Mouse (Mus musculus) E14TG2a.4 (cell line): ENCODE data around the gene Igbp1.

ENCODE experiments used
- H3K27me3 ChIP-seq: 2 replicates; pipeline ENCODE4 v1.6.1; 2014; ENCODE audit warnings: low read length, control low read depth; ENCODE audit not compliant: insufficient read depth
- H3K36me3 ChIP-seq: 2 replicates; pipeline ENCODE4 v1.6.1; 2014; ENCODE audit warnings: low read length, control low read depth; ENCODE audit not compliant: insufficient read depth
- H3K4me1 ChIP-seq: replicated peaks from 2 replicates; pipeline ENCODE4 v1.6.1; 2014; ENCODE audit warnings: low read depth, low read length, control low read depth
- H3K4me3 ChIP-seq: replicated peaks from 2 replicates; pipeline ENCODE4 v1.5.1; 2014; ENCODE audit warnings: mild to moderate bottlenecking, low read length
- H3K9me3 ChIP-seq: 2 replicates; pipeline ENCODE4 v1.6.1; 2014; ENCODE audit warnings: low read length, control low read depth
- CTCF ChIP-seq: conservative IDR thresholded peaks from 2 replicates; pipeline ENCODE4 v1.5.1; 2014; ENCODE audit warnings: low read length
- NANOG ChIP-seq: IDR thresholded peaks from 2 replicates; pipeline ENCODE4 v1.6.1; 2014; ENCODE audit warnings: borderline replicate concordance, low read length, mixed read lengths
- POU5F1 ChIP-seq: IDR thresholded peaks from 2 replicates; pipeline ENCODE4 v1.6.1; 2014; ENCODE audit warnings: low read length, borderline replicate concordance

The Igbp1 gene

GRCm38 (mm10) chrX:100494068-100494978 is at the start of gene Igbp1:
Igbp1 (plus strand) TSS chrX:100494291.
- Histone ChIP-seq H3K36me3 (peaks cover 34% of the 10 kb centered on the region), H3K4me3 (peak within 1 kb of the TSS; percentile 88), H3K4me1 (peaks cover 9% of the 10 kb centered on the region; the same call in 1 of the 2 replicates), H3K27me3 (no peaks in the 10 kb centered on the region), H3K9me3 (no peaks in the 10 kb centered on the region)
- TF ChIP-seq POU5F1 (no peak), NANOG (no peak), CTCF (no peak)

DNA sequence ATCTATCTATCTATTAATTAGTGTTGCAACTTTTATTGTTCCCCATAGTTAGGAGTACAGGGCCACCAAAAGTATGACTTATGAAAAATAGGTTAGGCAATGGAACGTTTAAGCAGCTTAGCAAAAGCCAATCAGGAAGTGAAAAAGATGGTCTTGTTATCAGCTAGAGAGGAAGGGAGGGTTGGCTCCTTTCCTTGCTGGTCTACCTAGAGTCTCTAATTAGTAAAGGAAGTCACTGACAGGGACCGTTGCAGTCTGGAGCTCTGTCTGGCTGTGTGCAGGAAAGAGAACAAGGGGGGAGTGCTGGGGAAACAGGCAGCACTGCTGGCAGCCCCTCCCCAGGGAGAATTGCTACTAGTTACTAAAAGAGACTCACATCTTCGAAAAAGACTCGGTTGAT is 26.0 kb upstream of the Igbp1 start:
- Histone ChIP-seq H3K9me3 (no peaks in the 10 kb centered on the region), H3K4me3 (no peak overlapping the region), H3K27me3 (no peaks in the 10 kb centered on the region), H3K4me1 (no peaks in the 10 kb centered on the region), H3K36me3 (no peaks in the 10 kb centered on the region)
- TF ChIP-seq POU5F1 (no peak), NANOG (no peak), CTCF (no peak)

- Histone ChIP-seq H3K36me3 (no peaks in the 10 kb centered on the region), H3K9me3 (no peaks in the 10 kb centered on the region), H3K27me3 (no peaks in the 10 kb centered on the region), H3K4me1 (no peaks in the 10 kb centered on the region), H3K4me3 (no peak overlapping the region)
- TF ChIP-seq POU5F1 (no peak), NANOG (no peak), CTCF (no peak)
Measured at GRCm38 (mm10) chrX:100470126-100470525, 24.0 kb upstream of the Igbp1 start.

GRCm38 (mm10) chrX:100471491-100471890 is 22.6 kb upstream of the Igbp1 start:
- Histone ChIP-seq H3K9me3 (no peaks in the 10 kb centered on the region), H3K27me3 (no peaks in the 10 kb centered on the region), H3K36me3 (no peaks in the 10 kb centered on the region), H3K4me1 (no peaks in the 10 kb centered on the region), H3K4me3 (no peak overlapping the region)
- TF ChIP-seq CTCF: no peak

GRCm38 (mm10) chrX:100475569-100476223 is 18.4 kb upstream of the Igbp1 start:
- H3K36me3 ChIP-seq: no peaks in the 10 kb centered on the region
- H3K4me3 ChIP-seq: no peak overlapping the region
- no peaks in the 10 kb centered on the region for H3K9me3 ChIP-seq
- no peaks in the 10 kb centered on the region; the same call in 1 of the 2 replicates for H3K4me1 ChIP-seq
- H3K27me3 ChIP-seq: no peaks in the 10 kb centered on the region
- TF ChIP-seq NANOG (no peak), CTCF (no peak), POU5F1 (no peak)

GRCm38 (mm10) chrX:100480317-100480716 is 13.8 kb upstream of the Igbp1 start:
- no peaks in the 10 kb centered on the region for H3K27me3 ChIP-seq
- no peaks in the 10 kb centered on the region; the same call in 1 of the 2 replicates for H3K4me1 ChIP-seq
- no peak overlapping the region for H3K4me3 ChIP-seq
- no peak for TF ChIP-seq NANOG
- no peaks in the 10 kb centered on the region for H3K36me3 ChIP-seq
- H3K9me3 ChIP-seq: no peaks in the 10 kb centered on the region

DNA sequence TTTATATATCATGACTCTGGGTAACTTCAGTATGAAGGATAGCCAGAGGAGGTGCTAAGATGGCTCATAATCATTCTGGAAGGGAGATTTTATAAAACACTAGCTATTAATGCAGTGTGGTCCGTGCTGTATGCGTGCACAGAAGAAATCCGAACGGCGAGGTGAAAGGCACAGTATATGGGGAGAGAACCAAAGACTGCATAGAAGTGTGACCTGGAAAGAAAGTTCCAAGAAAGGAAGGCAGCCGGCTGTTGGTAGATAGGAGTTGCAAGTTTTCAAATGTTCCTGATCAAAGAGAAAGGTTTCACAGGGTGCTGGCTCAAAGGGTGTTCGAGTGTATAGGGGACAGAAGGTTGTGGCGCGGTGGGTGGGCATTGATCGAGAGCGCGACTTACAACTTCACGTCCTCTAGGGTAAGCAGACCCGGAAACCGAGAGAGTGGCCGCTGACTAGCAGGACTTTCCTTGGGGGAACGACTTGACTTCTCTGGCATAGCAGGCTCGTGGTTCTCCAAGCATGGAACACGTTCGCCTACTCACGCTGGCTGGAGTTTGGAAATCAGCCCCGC is 507 bp upstream of the Igbp1 start:
- Histone ChIP-seq H3K9me3 (no peaks in the 10 kb centered on the region), H3K36me3 (peaks cover 28% of the 10 kb centered on the region), H3K4me1 (peaks cover 9% of the 10 kb centered on the region; the same call in 1 of the 2 replicates), H3K4me3 (peak overlapping the region; percentile 88), H3K27me3 (no peaks in the 10 kb centered on the region)
- TF ChIP-seq CTCF (no peak), POU5F1 (no peak), NANOG (no peak)

GRCm38 (mm10) chrX:100504175-100504851 is 10.2 kb downstream of the Igbp1 start:
- Histone ChIP-seq H3K9me3 (no peaks in the 10 kb centered on the region), H3K4me3 (no peak overlapping the region), H3K36me3 (peaks cover 76% of the 10 kb centered on the region), H3K4me1 (no peaks in the 10 kb centered on the region), H3K27me3 (no peaks in the 10 kb centered on the region)
- TF ChIP-seq NANOG (no peak), POU5F1 (no peak), CTCF (no peak)

DNA sequence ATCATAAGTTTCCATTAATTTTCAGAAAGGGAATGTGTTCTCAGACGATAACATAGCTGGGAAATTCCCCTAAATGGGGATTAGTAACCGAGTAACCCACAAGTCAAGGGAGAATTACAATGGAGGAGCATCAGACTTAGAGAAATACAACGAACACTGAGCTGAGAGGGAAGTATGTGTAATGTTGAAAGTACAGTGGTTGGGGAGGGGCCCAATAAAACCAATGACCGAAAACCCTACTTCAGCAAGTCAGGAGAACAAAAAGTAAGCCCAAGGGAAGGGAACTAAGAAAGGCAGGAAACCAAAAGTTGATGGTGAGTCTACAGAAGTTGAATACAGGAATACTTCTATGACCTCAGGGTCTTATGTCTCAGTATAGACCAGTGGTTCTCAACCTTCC is 14.1 kb downstream of the Igbp1 start:
- Histone ChIP-seq H3K27me3 (no peaks in the 10 kb centered on the region), H3K9me3 (no peaks in the 10 kb centered on the region), H3K4me1 (no peaks in the 10 kb centered on the region), H3K4me3 (no peak overlapping the region), H3K36me3 (peaks cover 63% of the 10 kb centered on the region)
- TF ChIP-seq NANOG (no peak), CTCF (no peak), POU5F1 (no peak)
